Mouse (Mus musculus) limb, embryonic 11.5 days (tissue): ENCODE results near the gene Slc13a1. TPM values are rescaled to one million over a fixed set of nuclear protein-coding genes. Genes with fewer than 3 reads are reported as not detected.
"Not testable (repeated sequence)": the region's sequence is repeated elsewhere in the genome, so short reads cannot be mapped to it uniquely, and the experiment has no call there.

ENCODE experiments used
- ATAC-seq: fragments of 200-750 bp; cut with Nextera tagmentation; 2 replicates; pipeline ENCODE4 v1.8.0; 2017; ENCODE audit warnings: low read depth; ENCODE audit not compliant: insufficient number of reproducible peaks, low FRiP score, low TSS enrichment
- DNase-seq: peaks from one replicate; pipeline ENCODE4 v3.0.0-alpha.2; 2015; ENCODE audit warnings: low spot score
- H3K27ac ChIP-seq: fragments of 300-500 bp; sonication (generic); replicated peaks from 2 replicates; pipeline ENCODE4 v1.5.1; 2014; ENCODE audit warnings: low read depth, mild to moderate bottlenecking, low read length
- H3K27me3 ChIP-seq: fragments of 300-500 bp; sonication (generic); 2 replicates; pipeline ENCODE4 v1.6.1; 2014; ENCODE audit warnings: mild to moderate bottlenecking, low read length, mixed read lengths; ENCODE audit not compliant: control insufficient read depth, insufficient read depth
- H3K36me3 ChIP-seq: fragments of 300-500 bp; sonication (generic); 2 replicates; pipeline ENCODE4 v1.6.1; 2014; ENCODE audit warnings: mild to moderate bottlenecking, low read length, moderate library complexity, mixed read lengths; ENCODE audit not compliant: control insufficient read depth, insufficient read depth
- H3K4me1 ChIP-seq: fragments of 300-500 bp; sonication (generic); 2 replicates; pipeline ENCODE4 v1.6.1; 2014; ENCODE audit warnings: low read length, mixed read lengths; ENCODE audit not compliant: control insufficient read depth, insufficient read depth
- H3K4me2 ChIP-seq: fragments of 300-500 bp; sonication (generic); 2 replicates; pipeline ENCODE4 v1.6.1; 2014; ENCODE audit warnings: low read depth, mild to moderate bottlenecking, moderate library complexity; ENCODE audit not compliant: severe bottlenecking
- H3K4me3 ChIP-seq: fragments of 300-500 bp; sonication (generic); 2 replicates; pipeline ENCODE4 v1.5.1; 2014; ENCODE audit warnings: low read depth, low read length
- H3K9ac ChIP-seq: fragments of 300-500 bp; sonication (generic); 2 replicates; pipeline ENCODE4 v1.6.1; 2014; ENCODE audit warnings: mild to moderate bottlenecking, low read length
- H3K9me3 ChIP-seq: fragments of 300-500 bp; sonication (generic); 2 replicates; pipeline ENCODE4 v1.6.1; 2016; ENCODE audit warnings: low read length; ENCODE audit not compliant: control insufficient read depth
- WGBS: fragments of 180-500 bp; shearing (Covaris S2); extraction: QIAGEN DNeasy Blood & Tissue Kit; methylation state at CpG from one replicate; pipeline ENCODE4 v1.1.7; 2014; 5-methylcytosine and 5-hydroxymethylcytosine counted together
- polyA plus RNA-seq: library from polyadenylated mRNA; unstranded; fragments of >200 nt; fragmentation: Nextera tagmentation; extraction: Ambion mirVana; gene quantifications from 2 replicates; pipeline ENCODE4 v1.2.1, GENCODE M21; 2014

Gene Slc13a1
- polyA plus RNA-seq: not detected in 2 replicates

DNA sequence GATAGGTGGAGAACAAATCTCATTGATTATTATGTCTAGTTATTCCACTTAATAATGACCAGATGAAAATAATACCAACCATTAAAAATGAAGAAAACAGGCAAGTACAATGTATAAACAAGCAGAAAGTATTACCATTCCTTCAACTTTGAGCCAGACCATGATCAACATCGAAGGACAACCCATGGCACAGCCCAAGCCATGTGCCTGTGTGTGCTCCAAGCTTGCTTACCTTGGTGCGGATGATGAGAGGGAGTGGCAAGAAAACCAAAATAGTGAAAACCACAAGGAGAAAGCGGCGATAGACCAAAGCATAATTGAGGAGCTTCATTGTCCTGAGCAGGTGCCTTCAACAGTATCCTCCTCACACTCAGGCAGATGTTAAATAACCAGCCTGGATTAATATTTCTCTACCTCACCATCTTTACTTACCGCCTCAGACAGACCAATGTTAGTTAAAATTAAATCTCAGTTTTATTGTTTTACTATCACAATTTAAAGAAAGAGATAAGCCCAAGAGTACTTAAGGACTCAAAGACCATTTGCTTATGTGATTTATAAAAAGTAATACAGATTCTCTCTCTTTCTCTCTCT, at the start of gene Slc13a1:
Gene Slc13a1 (minus strand): TSS at position 359 of the 594 bp plus-strand sequence.
- H3K9me3 ChIP-seq: no peaks in the 10 kb centered on the region
- H3K4me3 ChIP-seq: no peak within 1 kb of the TSS
- no peaks in the 10 kb centered on the region for H3K4me1 ChIP-seq
- H3K9ac ChIP-seq: no peak within 1 kb of the TSS
- H3K27me3 ChIP-seq: no peaks in the 10 kb centered on the region
- no peak within 1 kb of the TSS for H3K27ac ChIP-seq
- H3K36me3 ChIP-seq: no peaks in the 10 kb centered on the region
- 91% methylated on average over 5 of the region's 5 CpGs for WGBS
- ATAC-seq (no peak), DNase-seq (no peak)
- H3K4me2 ChIP-seq: no peak within 1 kb of the TSS

DNA sequence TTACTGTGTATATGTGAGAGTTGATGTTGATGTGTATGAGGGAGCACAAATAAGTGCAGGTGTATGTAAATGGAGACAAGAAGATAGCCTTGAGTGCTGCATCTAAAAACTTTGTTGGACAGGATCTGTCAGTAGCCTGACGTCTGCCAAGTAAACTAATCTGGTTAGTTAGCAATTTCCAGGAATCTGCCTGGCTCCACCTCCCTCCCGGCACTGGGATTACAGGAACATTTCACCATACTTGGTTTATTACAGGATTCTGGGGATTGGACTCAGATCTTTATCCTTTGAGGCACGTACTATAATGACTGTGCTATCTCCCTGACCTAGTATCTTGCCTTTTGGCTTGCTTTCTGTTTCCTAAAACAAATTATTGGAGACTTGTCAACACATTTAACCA, 40.0 kb upstream of the Slc13a1 start:
- H3K9me3 ChIP-seq: no peaks in the 10 kb centered on the region
- H3K36me3 ChIP-seq: no peaks in the 10 kb centered on the region
- WGBS: 85% methylated on average over 3 of the region's 3 CpGs

GRCm38 (mm10) chr6:24202226-24202625, 34.3 kb upstream of the Slc13a1 start:
- Histone ChIP-seq H3K27ac (no peak overlapping the region), H3K27me3 (no peaks in the 10 kb centered on the region), H3K4me3 (no peak overlapping the region), H3K4me1 (no peaks in the 10 kb centered on the region), H3K9me3 (no peaks in the 10 kb centered on the region), H3K4me2 (no peak overlapping the region), H3K36me3 (no peaks in the 10 kb centered on the region), H3K9ac (no peak overlapping the region)
- WGBS: 89% methylated on average over 6 of the region's 6 CpGs
- ATAC-seq: no peak
- no peak for DNase-seq

More for the DNA sequence above, 40.0 kb upstream of the Slc13a1 start:
- no peak overlapping the region for H3K4me2 ChIP-seq
- no peak overlapping the region for H3K9ac ChIP-seq
- H3K27me3 ChIP-seq: no peaks in the 10 kb centered on the region
- ATAC-seq (no peak), DNase-seq (no peak)
- no peaks in the 10 kb centered on the region for H3K4me1 ChIP-seq
- H3K4me3 ChIP-seq: no peak overlapping the region
- H3K27ac ChIP-seq: no peak overlapping the region

DNA sequence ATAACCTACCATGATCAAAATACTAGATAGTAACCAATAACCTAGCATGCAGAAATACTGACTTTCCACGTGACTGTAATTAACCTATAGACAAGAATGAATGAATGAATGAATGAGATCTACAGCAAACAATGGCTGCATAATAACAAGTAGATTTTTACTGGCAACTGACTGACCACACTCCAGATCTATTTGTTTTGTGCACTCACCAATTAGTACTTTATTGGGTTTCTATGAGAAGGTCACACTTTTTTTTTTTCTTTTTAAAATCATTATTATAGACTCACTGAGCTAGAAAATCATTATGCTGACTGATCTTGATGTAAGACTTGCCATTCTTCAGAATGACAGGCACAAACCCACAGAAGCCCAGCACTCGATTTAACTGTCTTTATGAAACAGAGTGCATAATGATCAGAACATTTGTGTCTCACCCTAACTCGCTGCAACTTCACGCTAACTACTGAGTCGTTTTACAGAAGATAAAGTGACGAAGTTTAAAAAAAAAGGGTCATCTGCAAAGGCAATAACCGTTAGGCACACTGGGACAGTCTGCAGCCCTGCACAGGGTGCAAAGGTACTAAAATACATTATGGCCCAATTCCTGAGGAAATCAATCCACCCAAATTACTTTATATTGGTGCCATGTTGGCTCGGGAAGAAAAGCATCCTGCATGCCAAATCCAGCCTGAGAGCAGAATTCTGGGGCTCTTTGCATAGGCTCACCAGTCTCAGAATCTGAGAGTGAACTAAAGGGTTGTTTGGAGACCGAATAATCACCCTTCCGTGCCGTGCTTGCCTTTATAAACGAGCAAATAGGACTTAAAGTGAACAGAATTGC, 33.0 kb upstream of the Slc13a1 start:
- Histone ChIP-seq H3K27ac (no peak overlapping the region), H3K9me3 (no peaks in the 10 kb centered on the region), H3K9ac (no peak overlapping the region), H3K4me2 (no peak overlapping the region), H3K4me1 (no peaks in the 10 kb centered on the region), H3K36me3 (no peaks in the 10 kb centered on the region), H3K4me3 (no peak overlapping the region), H3K27me3 (no peaks in the 10 kb centered on the region)
- 47% methylated on average over 12 of the region's 12 CpGs for WGBS
- no peak for ATAC-seq
- DNase-seq: no peak

- H3K9me3 ChIP-seq, H3K9ac ChIP-seq, H3K4me3 ChIP-seq, H3K4me2 ChIP-seq, H3K36me3 ChIP-seq, H3K4me1 ChIP-seq, DNase-seq, ATAC-seq, H3K27me3 ChIP-seq, H3K27ac ChIP-seq: not testable (repeated sequence)
- WGBS: 81% methylated on average over 10 of the region's 10 CpGs
These were observed 29.8 kb upstream of the Slc13a1 start for GRCm38 (mm10) chr6:24197501-24198195.

GRCm38 (mm10) chr6:24196406-24196805, 28.5 kb upstream of the Slc13a1 start:
- H3K4me3 ChIP-seq, H3K4me1 ChIP-seq, H3K27me3 ChIP-seq, H3K9ac ChIP-seq, ATAC-seq, DNase-seq, H3K4me2 ChIP-seq, H3K9me3 ChIP-seq, H3K27ac ChIP-seq, H3K36me3 ChIP-seq: not testable (repeated sequence)
- 63% methylated on average over 5 of the region's 5 CpGs for WGBS

GRCm38 (mm10) chr6:24183439-24183838, 15.5 kb upstream of the Slc13a1 start:
- no peak for DNase-seq
- no peaks in the 10 kb centered on the region for H3K27me3 ChIP-seq
- H3K4me1 ChIP-seq: no peaks in the 10 kb centered on the region
- no peak overlapping the region for H3K4me3 ChIP-seq
- no peak for ATAC-seq
- WGBS: 88% methylated on average over 3 of the region's 3 CpGs
- H3K9ac ChIP-seq: no peak overlapping the region
- no peaks in the 10 kb centered on the region for H3K9me3 ChIP-seq
- no peaks in the 10 kb centered on the region for H3K36me3 ChIP-seq
- no peak overlapping the region for H3K4me2 ChIP-seq
- no peak overlapping the region for H3K27ac ChIP-seq

DNA sequence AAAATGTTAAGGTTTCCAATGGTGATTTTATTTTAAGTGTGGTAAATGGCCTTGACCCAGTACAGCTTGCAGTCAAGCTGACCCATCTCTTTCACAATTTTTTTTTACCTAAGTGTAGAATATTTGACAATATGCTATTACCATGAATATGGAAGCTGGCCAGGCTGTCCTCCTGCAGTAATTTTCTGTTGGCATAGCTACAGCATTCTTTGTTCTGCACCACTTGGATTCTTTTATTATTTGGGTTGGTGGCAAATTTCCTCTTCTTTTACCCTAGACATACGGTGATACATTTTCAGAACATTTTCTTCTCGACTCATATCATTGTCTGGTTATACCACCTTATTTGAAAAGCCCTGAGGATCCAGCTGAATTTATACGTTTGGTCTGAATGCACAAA, 7.5 kb upstream of the Slc13a1 start:
- no peaks in the 10 kb centered on the region for H3K9me3 ChIP-seq
- H3K4me2 ChIP-seq: no peak overlapping the region
- no peaks in the 10 kb centered on the region for H3K36me3 ChIP-seq
- no peak overlapping the region for H3K4me3 ChIP-seq
- no peak for DNase-seq
- no peaks in the 10 kb centered on the region for H3K4me1 ChIP-seq
- no peak overlapping the region for H3K27ac ChIP-seq
- H3K27me3 ChIP-seq: no peaks in the 10 kb centered on the region
- ATAC-seq: no peak
- H3K9ac ChIP-seq: no peak overlapping the region
- 88% methylated on average over 3 of the region's 3 CpGs for WGBS
